In the genomic region with DNA sequence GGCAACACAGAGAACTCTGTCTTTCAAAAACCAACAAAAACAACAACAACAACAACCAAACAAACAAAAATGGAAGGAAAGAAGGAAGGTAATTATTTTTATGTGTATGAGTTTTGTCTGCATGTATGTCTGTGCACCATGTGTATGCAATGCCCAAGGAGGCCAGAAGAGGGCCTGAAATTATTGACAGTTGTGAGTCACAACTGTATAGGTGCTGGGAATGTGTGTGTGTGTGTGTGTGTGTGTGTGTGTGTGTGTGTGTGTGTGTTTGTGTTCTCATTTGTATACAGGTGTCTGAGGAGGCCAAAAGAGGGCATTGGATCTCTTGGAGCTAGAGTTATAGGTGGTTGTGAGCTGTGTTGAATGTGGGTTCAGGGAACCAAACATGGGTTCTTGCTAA, we compare ENCODE assay signal across 32 mouse cellular contexts. TPM values are rescaled to one million over a fixed set of nuclear protein-coding genes. Genes with fewer than 3 reads are reported as not detected.
DNase-seq lines count a peak whose midpoint lies in the region; ATAC-seq and TF ChIP-seq lines count a peak whose summit lies in the region.
"Had no signal": no experiment of that assay in that cellular context is flagged by ENCODE, and none has a peak within 500 bp of the region (broad histone marks: within the 10 kb centered on the region; RNA-seq: fewer than 3 reads in every experiment).

No protein-coding gene starts in this region.

- peak; percentile 33 for TF ChIP-seq CTCF in forebrain, postnatal 0 days (IDR thresholded peaks at IDR 0.05; ENCODE audit: low read depth)
- peak; percentile 33 for TF ChIP-seq CTCF in liver, embryonic 14.5 days (IDR thresholded peaks at IDR 0.05; ENCODE audit: low read depth)

- TF ChIP-seq EP300 in liver, embryonic 14.5 days (IDR thresholded peaks at IDR 0.05; ENCODE audit: low read depth): no peak

- H3K27me3 ChIP-seq in forebrain, postnatal 0 days (ENCODE audit: insufficient read depth, low read length): peaks cover 8% of the 10 kb centered on the region
- H3K27me3 ChIP-seq in forebrain, embryonic 16.5 days (replicated peaks; ENCODE audit: control insufficient read depth, insufficient read depth, low read length): no peaks in the 10 kb centered on the region
- peaks cover 10% of the 10 kb centered on the region for H3K27me3 ChIP-seq in liver, embryonic 14.5 days (ENCODE audit: control insufficient read depth, insufficient read depth, low read length)
- no peaks in the 10 kb centered on the region for H3K27me3 ChIP-seq in intestine, embryonic 15.5 days (replicated peaks)
- H3K27me3 ChIP-seq: embryonic facial prominence, embryonic 13.5 days; heart, embryonic 12.5 days; limb, embryonic 12.5 days; neural tube, embryonic 12.5 days; Patski; stomach, embryonic 15.5 days had no signal

- DNase-seq in forebrain, postnatal 0 days: no peak
- no peak for DNase-seq in liver, embryonic 14.5 days (ENCODE audit: low read depth in 3 of 3, low spot score in 3 of 3)
- DNase-seq in liver (no peak), 3T3-L1 (ENCODE audit: low read depth, low spot score) (peak; percentile 34)
- DNase-seq in urinary bladder, postnatal 25 days (ENCODE audit: low spot score): no peak
- DNase-seq in cerebellum, adult 8-10 months: no peak
- DNase-seq: adrenal gland, postnatal 10 days; cerebellum, adult 18-20 months; cerebellum, postnatal 25 days; gastrocnemius, adult 2 months; heart, postnatal 10 days; kidney, adult 8-10 months; kidney, postnatal 14 days; liver, embryonic 13.5 days; midbrain, embryonic 14.5 days; right cerebral cortex, postnatal 4 days; thymus, adult 18-20 months; thymus, postnatal 36 days had no signal

- peaks cover 17% of the 10 kb centered on the region for H3K4me1 ChIP-seq in forebrain, postnatal 0 days (ENCODE audit: insufficient read depth)
- H3K4me1 ChIP-seq in forebrain, embryonic 16.5 days (replicated peaks; ENCODE audit: control insufficient read depth, insufficient read depth, low read length): peaks cover 18% of the 10 kb centered on the region
- H3K4me1 ChIP-seq in liver, embryonic 14.5 days (replicated peaks; ENCODE audit: control insufficient read depth in 2 of 2, insufficient read depth in 2 of 2, low read length in 1 of 2): peaks cover 2 to 20% of the 10 kb centered on the region in 2 experiments; a peak in 2 of 4 replicates
- peaks cover 44% of the 10 kb centered on the region for H3K4me1 ChIP-seq in intestine, embryonic 15.5 days (replicated peaks)

- H3K9ac ChIP-seq in forebrain, postnatal 0 days: no peak overlapping the region
- no peak overlapping the region for H3K9ac ChIP-seq in forebrain, embryonic 16.5 days (replicated peaks; ENCODE audit: low read depth, low read length)
- no peak overlapping the region for H3K9ac ChIP-seq in liver, embryonic 14.5 days (replicated peaks)
- H3K9ac ChIP-seq in intestine, embryonic 15.5 days: no peak overlapping the region
- H3K9ac ChIP-seq: embryonic facial prominence, embryonic 13.5 days; forebrain, embryonic 12.5 days; heart, embryonic 12.5 days; limb, embryonic 12.5 days; liver, embryonic 13.5 days; neural tube, embryonic 12.5 days; stomach, embryonic 15.5 days had no signal

- H3K36me3 ChIP-seq in forebrain, postnatal 0 days (ENCODE audit: insufficient read depth): no peaks in the 10 kb centered on the region
- H3K36me3 ChIP-seq in forebrain, embryonic 16.5 days (ENCODE audit: control insufficient read depth, insufficient read depth): no peaks in the 10 kb centered on the region
- H3K36me3 ChIP-seq in liver, embryonic 14.5 days (replicated peaks; ENCODE audit: control insufficient read depth, insufficient read depth, low read depth): no peaks in the 10 kb centered on the region
- H3K36me3 ChIP-seq in intestine, embryonic 15.5 days: no peaks in the 10 kb centered on the region
- H3K36me3 ChIP-seq: embryonic facial prominence, embryonic 13.5 days; forebrain, embryonic 12.5 days; heart, embryonic 12.5 days; hindbrain, embryonic 10.5 days; limb, embryonic 12.5 days; liver, embryonic 13.5 days; neural tube, embryonic 12.5 days; stomach, embryonic 15.5 days had no signal

- no peaks in the 10 kb centered on the region for H3K9me3 ChIP-seq in forebrain, postnatal 0 days (ENCODE audit: low read length)
- no peaks in the 10 kb centered on the region for H3K9me3 ChIP-seq in forebrain, embryonic 16.5 days (ENCODE audit: control insufficient read depth, low read length)
- H3K9me3 ChIP-seq in liver, embryonic 14.5 days (ENCODE audit: control insufficient read depth, low read length): no peaks in the 10 kb centered on the region
- H3K9me3 ChIP-seq in intestine, embryonic 15.5 days: no peaks in the 10 kb centered on the region
- H3K9me3 ChIP-seq: embryonic facial prominence, embryonic 13.5 days; forebrain, embryonic 12.5 days; heart, embryonic 12.5 days; hindbrain, embryonic 10.5 days; limb, embryonic 12.5 days; liver, embryonic 13.5 days; stomach, embryonic 15.5 days had no signal

- H3K4me2 ChIP-seq in forebrain, postnatal 0 days (ENCODE audit: low read depth): no peak overlapping the region
- H3K4me2 ChIP-seq in forebrain, embryonic 16.5 days (ENCODE audit: low read length): no peak overlapping the region
- no peak overlapping the region for H3K4me2 ChIP-seq in liver, embryonic 14.5 days (ENCODE audit: low read depth)
- no peak overlapping the region for H3K4me2 ChIP-seq in intestine, embryonic 15.5 days (replicated peaks)
- H3K4me2 ChIP-seq: embryonic facial prominence, embryonic 13.5 days; forebrain, embryonic 12.5 days; heart, embryonic 12.5 days; limb, embryonic 12.5 days; liver, embryonic 13.5 days; neural tube, embryonic 12.5 days; stomach, embryonic 15.5 days had no signal

- no peak overlapping the region for H3K4me3 ChIP-seq in forebrain, postnatal 0 days (ENCODE audit: low read depth, low read length)
- no peak overlapping the region for H3K4me3 ChIP-seq in forebrain, embryonic 16.5 days (replicated peaks; ENCODE audit: low read length)
- H3K4me3 ChIP-seq in liver, embryonic 14.5 days (ENCODE audit: insufficient read depth in 1 of 2, low read depth in 2 of 2, low read length in 2 of 2): no peak overlapping the region
- no peak overlapping the region for H3K4me3 ChIP-seq in intestine, embryonic 15.5 days (replicated peaks)
- H3K4me3 ChIP-seq: embryonic facial prominence, embryonic 13.5 days; erythroblast, embryonic 14.5 days; forebrain, embryonic 12.5 days; gastrocnemius, adult 2 months; heart, embryonic 12.5 days; hindbrain, embryonic 10.5 days; limb, embryonic 12.5 days; liver, embryonic 13.5 days; megakaryocyte, embryonic 14.5 days; neural tube, embryonic 12.5 days; stomach, embryonic 15.5 days had no signal

- ATAC-seq in forebrain, postnatal 0 days: no peak
- ATAC-seq in forebrain, embryonic 16.5 days: no peak
- ATAC-seq in liver, embryonic 14.5 days (ENCODE audit: insufficient read depth): no peak
- no peak for ATAC-seq in intestine, embryonic 15.5 days
- ATAC-seq: activated CD4-positive, CD25-positive, alpha-beta regulatory T cell, adult 4 months; CD4-positive, CD25-positive, alpha-beta regulatory T cell, adult 4 months; Patski had no signal

- H3K27ac ChIP-seq in forebrain, postnatal 0 days (ENCODE audit: low read depth, low read length): no peak overlapping the region
- no peak overlapping the region for H3K27ac ChIP-seq in forebrain, embryonic 16.5 days (ENCODE audit: low read length)
- H3K27ac ChIP-seq in liver, embryonic 14.5 days: no peak overlapping the region
- peak overlapping the region; percentile 73 for H3K27ac ChIP-seq in intestine, embryonic 15.5 days
- H3K27ac ChIP-seq: embryonic facial prominence, embryonic 13.5 days; forebrain, embryonic 12.5 days; hindbrain, embryonic 10.5 days; liver, embryonic 13.5 days; neural tube, embryonic 12.5 days had no signal

RNA-seq across cellular contexts. Expression of a gene that starts 6.0 kb away (rescaled TPM):
- total RNA-seq in forebrain, postnatal 0 days (2014; rRNA removed): 8.9 and 12.7 TPM in 2 replicates
- 3.5 and 4.9 TPM in 2 replicates for polyA plus RNA-seq in forebrain, postnatal 0 days (2015; fragmentation: Nextera tagmentation; extraction: Ambion mirVana)
- 6.1 and 8.1 TPM in 2 replicates for polyA plus RNA-seq in forebrain, embryonic 16.5 days (2015; fragmentation: Nextera tagmentation; extraction: Ambion mirVana)
- 7.8 and 8.2 TPM in 2 replicates for polyA plus RNA-seq in liver, embryonic 14.5 days (2012; rRNA removed)
- polyA plus RNA-seq in liver, embryonic 14.5 days (2014; fragmentation: Nextera tagmentation; extraction: Ambion mirVana): 5.7 and 6.6 TPM in 2 replicates
- 36.7 and 37.6 TPM in 2 replicates for polyA plus RNA-seq in intestine, embryonic 15.5 days (2015; fragmentation: Nextera tagmentation; extraction: Ambion mirVana)
- polyA plus RNA-seq: activated CD4-positive, CD25-positive, alpha-beta regulatory T cell, adult 4 months; CD4-positive, CD25-positive, alpha-beta regulatory T cell, adult 4 months had no signal

RNA-seq across cellular contexts. Expression of a gene that starts 10.5 kb away (rescaled TPM):
- 19.3 and 21.8 TPM in 2 replicates for total RNA-seq in forebrain, postnatal 0 days (2014; rRNA removed)
- polyA plus RNA-seq in forebrain, postnatal 0 days (2015; fragmentation: Nextera tagmentation; extraction: Ambion mirVana): 12.5 and 18.4 TPM in 2 replicates
- 17.7 and 26.0 TPM in 2 replicates for polyA plus RNA-seq in forebrain, embryonic 16.5 days (2015; fragmentation: Nextera tagmentation; extraction: Ambion mirVana)
- 2.2 and 2.4 TPM in 2 replicates for polyA plus RNA-seq in liver, embryonic 14.5 days (2012; rRNA removed)
- 1.2 TPM in 2 replicates for polyA plus RNA-seq in liver, embryonic 14.5 days (2014; fragmentation: Nextera tagmentation; extraction: Ambion mirVana)
- polyA plus RNA-seq in intestine, embryonic 15.5 days (2015; fragmentation: Nextera tagmentation; extraction: Ambion mirVana): 14.3 and 15.9 TPM in 2 replicates

RNA-seq across cellular contexts. Expression of a gene that starts 29.7 kb away (rescaled TPM):
- 10.8 and 11.4 TPM in 2 replicates for total RNA-seq in forebrain, postnatal 0 days (2014; rRNA removed)
- polyA plus RNA-seq in forebrain, postnatal 0 days (2015; fragmentation: Nextera tagmentation; extraction: Ambion mirVana): 9.9 and 11.6 TPM in 2 replicates
- polyA plus RNA-seq in forebrain, embryonic 16.5 days (2015; fragmentation: Nextera tagmentation; extraction: Ambion mirVana): 17.0 and 17.9 TPM in 2 replicates
- 6.7 and 7.2 TPM in 2 replicates for polyA plus RNA-seq in liver, embryonic 14.5 days (2012; rRNA removed)
- polyA plus RNA-seq in liver, embryonic 14.5 days (2014; fragmentation: Nextera tagmentation; extraction: Ambion mirVana): 4.9 and 6.4 TPM in 2 replicates
- polyA plus RNA-seq in intestine, embryonic 15.5 days (2015; fragmentation: Nextera tagmentation; extraction: Ambion mirVana): 63.9 and 64.8 TPM in 2 replicates

RNA-seq across cellular contexts. Expression of a gene that starts 36.4 kb away (rescaled TPM):
- total RNA-seq in forebrain, postnatal 0 days (2014; rRNA removed): 136 and 153 TPM in 2 replicates
- 52.3 and 55.6 TPM in 2 replicates for polyA plus RNA-seq in forebrain, postnatal 0 days (2015; fragmentation: Nextera tagmentation; extraction: Ambion mirVana)
- 119 and 125 TPM in 2 replicates for polyA plus RNA-seq in forebrain, embryonic 16.5 days (2015; fragmentation: Nextera tagmentation; extraction: Ambion mirVana)
- polyA plus RNA-seq in liver, embryonic 14.5 days (2012; rRNA removed): 64.1 and 93.4 TPM in 2 replicates
- polyA plus RNA-seq in liver, embryonic 14.5 days (2014; fragmentation: Nextera tagmentation; extraction: Ambion mirVana): 50.2 and 56.0 TPM in 2 replicates
- polyA plus RNA-seq in intestine, embryonic 15.5 days (2015; fragmentation: Nextera tagmentation; extraction: Ambion mirVana): 117 and 120 TPM in 2 replicates

RNA-seq across cellular contexts. Expression of a gene that starts 49.4 kb away (rescaled TPM):
- total RNA-seq in forebrain, postnatal 0 days (2014; rRNA removed): 15.2 and 16.2 TPM in 2 replicates
- polyA plus RNA-seq in forebrain, postnatal 0 days (2015; fragmentation: Nextera tagmentation; extraction: Ambion mirVana): 15.8 and 23.4 TPM in 2 replicates
- 6.1 and 8.9 TPM in 2 replicates for polyA plus RNA-seq in forebrain, embryonic 16.5 days (2015; fragmentation: Nextera tagmentation; extraction: Ambion mirVana)
- 8.2 and 9.4 TPM in 2 replicates for polyA plus RNA-seq in liver, embryonic 14.5 days (2012; rRNA removed)
- 6.3 and 7.9 TPM in 2 replicates for polyA plus RNA-seq in liver, embryonic 14.5 days (2014; fragmentation: Nextera tagmentation; extraction: Ambion mirVana)
- 7.8 and 8.5 TPM in 2 replicates for polyA plus RNA-seq in intestine, embryonic 15.5 days (2015; fragmentation: Nextera tagmentation; extraction: Ambion mirVana)
